Mouse (Mus musculus) embryo, embryonic 9.5 days (tissue): ENCODE measurements around the gene Olfr1360.

Source experiments
- DNase-seq: peaks from one replicate; pipeline ENCODE4 v3.0.0-alpha.2; 2017; ENCODE audit errors: extremely low spot score

The Olfr1360 gene

GRCm38 (mm10) chr13:21677305-21677704, at the start of gene Olfr1360:
Olfr1360 (minus strand) TSS chr13:21677405.
- no peak for DNase-seq

GRCm38 (mm10) chr13:21722993-21723836, 46.0 kb upstream of the Olfr1360 start:
- peak; percentile 70 for DNase-seq

- peak; percentile 75 for DNase-seq
Observed at GRCm38 (mm10) chr13:21722373-21722925, 45.2 kb upstream of the Olfr1360 start.

GRCm38 (mm10) chr13:21721757-21722372, 44.7 kb upstream of the Olfr1360 start, which contains the start of gene Hist1h2bm:
Hist1h2bm (plus strand) TSS chr13:21722044.
- peak; percentile 92 for DNase-seq

GRCm38 (mm10) chr13:21721107-21721756, 44.0 kb upstream of the Olfr1360 start:
- peak; percentile 59 for DNase-seq

- peak; percentile 76 for DNase-seq
Observed at GRCm38 (mm10) chr13:21718381-21719080, 41.3 kb upstream of the Olfr1360 start.

GRCm38 (mm10) chr13:21717397-21718357, 40.5 kb upstream of the Olfr1360 start, which contains the start of gene Hist1h3h:
Hist1h3h (plus strand) TSS chr13:21717659.
- DNase-seq: peak; percentile 95

- peak; percentile 83 for DNase-seq
Observed at GRCm38 (mm10) chr13:21716540-21717391, 39.6 kb upstream of the Olfr1360 start.

- DNase-seq: peak; percentile 95
Observed at GRCm38 (mm10) chr13:21715864-21716539, 38.8 kb upstream of the Olfr1360 start, which contains the start of the genes Hist1h2bl and Hist1h2ai. Hist1h2bl (minus strand) TSS chr13:21716143. Hist1h2ai (plus strand) TSS chr13:21716422.

GRCm38 (mm10) chr13:21715131-21715863, 38.1 kb upstream of the Olfr1360 start:
- DNase-seq: peak; percentile 70

- DNase-seq: no peak
Observed at GRCm38 (mm10) chr13:21714725-21715124, 37.5 kb upstream of the Olfr1360 start.

- DNase-seq: no peak
Observed at GRCm38 (mm10) chr13:21711698-21712097, 34.5 kb upstream of the Olfr1360 start.

GRCm38 (mm10) chr13:21710821-21711525, 33.8 kb upstream of the Olfr1360 start:
- peak; percentile 83 for DNase-seq

GRCm38 (mm10) chr13:21710031-21710711, 33.0 kb upstream of the Olfr1360 start:
- DNase-seq: peak; percentile 91

GRCm38 (mm10) chr13:21706669-21707068, 29.5 kb upstream of the Olfr1360 start:
- DNase-seq: no peak

GRCm38 (mm10) chr13:21697811-21698210, 20.6 kb upstream of the Olfr1360 start, which contains the start of gene Olfr1359:
Olfr1359 (plus strand) TSS chr13:21698111.
- DNase-seq: no peak
